Comparison of ENCODE assay signal across 10 mouse cellular contexts in genomic region chr2:170321579-170321978, GRCm38 (mm10).
A peak's percentile ranks its signal among the peaks of the same experiment; 100 is the strongest.
DNase-seq lines count a peak whose midpoint lies in the region; ATAC-seq lines count a peak whose summit lies in the region.
"Had no signal": no experiment of that assay in that cellular context is flagged by ENCODE, and none has a peak within 500 bp of the region (broad histone marks: within the 10 kb centered on the region; RNA-seq: fewer than 3 reads in every experiment).

No protein-coding gene starts in this region.

- no peak overlapping the region for H3K4me2 ChIP-seq in embryonic facial prominence, embryonic 14.5 days (ENCODE audit: low read depth, low read length)
- no peak overlapping the region for H3K4me2 ChIP-seq in liver, embryonic 15.5 days
- H3K4me2 ChIP-seq in forebrain, embryonic 13.5 days = no peak overlapping the region
- H3K4me2 ChIP-seq: forebrain, embryonic 12.5 days had no signal

- no peaks in the 10 kb centered on the region for H3K36me3 ChIP-seq in embryonic facial prominence, embryonic 14.5 days (ENCODE audit: control insufficient read depth, insufficient read depth, low read length)
- no peaks in the 10 kb centered on the region for H3K36me3 ChIP-seq in liver, embryonic 15.5 days (replicated peaks)
- H3K36me3 ChIP-seq in forebrain, embryonic 13.5 days (ENCODE audit: poor library complexity, severe bottlenecking) = no peaks in the 10 kb centered on the region
- H3K36me3 ChIP-seq: forebrain, embryonic 12.5 days had no signal

- no peaks in the 10 kb centered on the region for H3K27me3 ChIP-seq in embryonic facial prominence, embryonic 14.5 days (replicated peaks; ENCODE audit: control insufficient read depth, insufficient read depth, low read length)
- H3K27me3 ChIP-seq in liver, embryonic 15.5 days = peaks cover 22% of the 10 kb centered on the region
- H3K27me3 ChIP-seq in forebrain, embryonic 13.5 days = peaks cover 4% of the 10 kb centered on the region; the same call in 1 of the 2 replicates

- no peaks in the 10 kb centered on the region for H3K9me3 ChIP-seq in embryonic facial prominence, embryonic 14.5 days (ENCODE audit: control insufficient read depth, low read length)
- no peaks in the 10 kb centered on the region for H3K9me3 ChIP-seq in liver, embryonic 15.5 days (replicated peaks)
- no peaks in the 10 kb centered on the region for H3K9me3 ChIP-seq in forebrain, embryonic 13.5 days (replicated peaks)
- H3K9me3 ChIP-seq: forebrain, embryonic 12.5 days had no signal

- H3K27ac ChIP-seq in embryonic facial prominence, embryonic 14.5 days (replicated peaks; ENCODE audit: low read depth, low read length) = peak overlapping the region; percentile 52; the same call in 1 of the 2 replicates
- H3K27ac ChIP-seq in liver, embryonic 15.5 days (replicated peaks) = peak overlapping the region; percentile 9
- H3K27ac ChIP-seq in forebrain, embryonic 13.5 days = no peak overlapping the region
- H3K27ac ChIP-seq: forebrain, embryonic 12.5 days had no signal

- intact Hi-C loops in left cerebral cortex, postnatal 10 days (cut with DNase I) = loop anchor here (5.0 kb wide), 1 partner anchor 204 kb away; no protein-coding TSS in a partner anchor

- 38% methylated on average over 5 of the region's 5 CpGs for WGBS in embryonic facial prominence, embryonic 14.5 days
- 25% methylated on average over 5 of the region's 5 CpGs for WGBS in liver, embryonic 15.5 days (ENCODE audit: insufficient replicate concordance)
- WGBS in forebrain, embryonic 13.5 days = 55% methylated on average over 5 of the region's 5 CpGs

- peak; percentile 90 for DNase-seq in heart, adult 11 months
- no peak for DNase-seq in heart, postnatal 4 days
- DNase-seq in A20 (ENCODE audit: low read depth, low spot score) = peak; percentile 45
- peak; percentile 32 for DNase-seq in embryonic facial prominence, embryonic 14.5 days (ENCODE audit: low spot score)
- no peak for DNase-seq in left cerebral cortex, postnatal 10 days (ENCODE audit: extremely low spot score in 1 of 2, low spot score in 2 of 2)
- no peak for DNase-seq in frontal cortex, postnatal 25 days (ENCODE audit: low spot score in 2 of 2)
- DNase-seq: cerebellum, adult 18-20 months had no signal

- no peak overlapping the region for H3K9ac ChIP-seq in embryonic facial prominence, embryonic 14.5 days (ENCODE audit: low read depth, low read length)
- no peak overlapping the region for H3K9ac ChIP-seq in liver, embryonic 15.5 days
- H3K9ac ChIP-seq in forebrain, embryonic 13.5 days = no peak overlapping the region
- H3K9ac ChIP-seq: forebrain, embryonic 12.5 days had no signal

- H3K4me3 ChIP-seq in embryonic facial prominence, embryonic 14.5 days (ENCODE audit: low read depth, low read length) = no peak overlapping the region
- no peak overlapping the region for H3K4me3 ChIP-seq in liver, embryonic 15.5 days (replicated peaks)
- no peak overlapping the region for H3K4me3 ChIP-seq in forebrain, embryonic 13.5 days
- H3K4me3 ChIP-seq: forebrain, embryonic 12.5 days had no signal

- H3K4me1 ChIP-seq in embryonic facial prominence, embryonic 14.5 days (ENCODE audit: control insufficient read depth, insufficient read depth, low read length) = peaks cover 19% of the 10 kb centered on the region
- H3K4me1 ChIP-seq in liver, embryonic 15.5 days (replicated peaks) = peaks cover 29% of the 10 kb centered on the region
- peaks cover 20% of the 10 kb centered on the region for H3K4me1 ChIP-seq in forebrain, embryonic 13.5 days

- no peak for ATAC-seq in embryonic facial prominence, embryonic 14.5 days (ENCODE audit: low read depth)
- ATAC-seq in liver, embryonic 15.5 days (ENCODE audit: insufficient read depth) = no peak
- no peak for ATAC-seq in forebrain, embryonic 13.5 days

Comparison
In these comparisons a context has a peak if more than half of its experiments do, and no peak if none do; other contexts are left out.
1. DNase-seq: peak in heart, adult 11 months (single experiment), A20 (single experiment) and embryonic facial prominence, embryonic 14.5 days (single experiment); none in heart, postnatal 4 days (single experiment), left cerebral cortex, postnatal 10 days (0 of 2) and frontal cortex, postnatal 25 days (0 of 2).